Mouse (Mus musculus) megakaryocyte progenitor cell, adult 5-6 weeks (primary cell): ENCODE data around the gene Ctrc. TPM values are rescaled to one million over a fixed set of nuclear protein-coding genes. Genes with fewer than 3 reads are reported as not detected.

Source experiments
- ATAC-seq: replicated peaks from 2 replicates; pipeline ENCODE4 v1.8.0; 2016; ENCODE audit warnings: mild to moderate bottlenecking, moderate TSS enrichment, inconsistent platforms; ENCODE audit not compliant: poor library complexity
- total RNA-seq, 2 experiments: library from RNA; stranded (forward) in 1 of 2; stranded (reverse) in 1 of 2; fragments of 157-497, 149-512 nt in 1 of 2; fragments of 200-1000 nt in 1 of 2; gene quantifications; 2 replicates each; pipeline versions ENCODE4 v1.2.3 to v1.2.4; 2015 to 2017

Gene Ctrc
- total RNA-seq (2015), result not detected in 2 replicates
- not detected in 2 replicates for total RNA-seq (2017)

GRCm38 (mm10) chr4:141845999-141846398 lies at the start of gene Ctrc:
Gene Ctrc (minus strand): TSS chr4:141846359.
- ATAC-seq, result no peak

GRCm38 (mm10) chr4:141895772-141896171 lies 49.6 kb upstream of the Ctrc start:
- ATAC-seq, result peak; percentile 69

- ATAC-seq, result no peak
Measured at GRCm38 (mm10) chr4:141893157-141893784, 47.1 kb upstream of the Ctrc start.

- 0 out of 2 replicates have a peak, but pooled peaks have one; percentile 17 for ATAC-seq
Measured at GRCm38 (mm10) chr4:141886385-141886968, 40.3 kb upstream of the Ctrc start.

GRCm38 (mm10) chr4:141885451-141885850 lies 39.3 kb upstream of the Ctrc start:
- no peak for ATAC-seq

- ATAC-seq, result no peak
Measured at GRCm38 (mm10) chr4:141882858-141883257, 36.7 kb upstream of the Ctrc start.

- no peak for ATAC-seq
Measured at GRCm38 (mm10) chr4:141881950-141882349, 35.8 kb upstream of the Ctrc start.

GRCm38 (mm10) chr4:141881289-141881914 lies 35.2 kb upstream of the Ctrc start:
- ATAC-seq, result no peak

GRCm38 (mm10) chr4:141879875-141880274 lies 33.7 kb upstream of the Ctrc start:
- no peak for ATAC-seq

- ATAC-seq, result no peak
Measured at GRCm38 (mm10) chr4:141879074-141879473, 32.9 kb upstream of the Ctrc start.

- no peak for ATAC-seq
Measured at GRCm38 (mm10) chr4:141878621-141879020, 32.5 kb upstream of the Ctrc start.

GRCm38 (mm10) chr4:141875481-141876108 lies 29.4 kb upstream of the Ctrc start:
- no peak for ATAC-seq

- ATAC-seq, result peak; percentile 74
Measured at GRCm38 (mm10) chr4:141874601-141875460, 28.7 kb upstream of the Ctrc start, which contains the start of gene Efhd2. Gene Efhd2 (minus strand): TSS chr4:141874920.

- ATAC-seq, result no peak; the same call in 1 of the 2 replicates
Measured at GRCm38 (mm10) chr4:141874111-141874600, 28.0 kb upstream of the Ctrc start.

- ATAC-seq, result no peak
Measured at GRCm38 (mm10) chr4:141872977-141873376, 26.8 kb upstream of the Ctrc start.

- ATAC-seq, result no peak
Measured at GRCm38 (mm10) chr4:141871909-141872308, 25.8 kb upstream of the Ctrc start.

GRCm38 (mm10) chr4:141871333-141871725 lies 25.2 kb upstream of the Ctrc start:
- ATAC-seq, result no peak

GRCm38 (mm10) chr4:141870666-141871332 lies 24.6 kb upstream of the Ctrc start:
- peak; percentile 38 for ATAC-seq

GRCm38 (mm10) chr4:141869436-141870215 lies 23.5 kb upstream of the Ctrc start:
- no peak for ATAC-seq
